Mouse (Mus musculus) G1E (cell line): ENCODE data around the gene Moap1.

Source experiments
- CTCF ChIP-seq: IDR thresholded peaks from 2 replicates; pipeline ENCODE4 v1.5.1; 2012; ENCODE audit warnings: low read depth, low read length, inconsistent platforms, mixed read lengths
- POLR2AphosphoS5 ChIP-seq: IDR thresholded peaks from 2 replicates; pipeline ENCODE4 v1.6.1; 2012; ENCODE audit warnings: low read depth, low read length, inconsistent platforms; ENCODE audit not compliant: insufficient replicate concordance

DNA sequence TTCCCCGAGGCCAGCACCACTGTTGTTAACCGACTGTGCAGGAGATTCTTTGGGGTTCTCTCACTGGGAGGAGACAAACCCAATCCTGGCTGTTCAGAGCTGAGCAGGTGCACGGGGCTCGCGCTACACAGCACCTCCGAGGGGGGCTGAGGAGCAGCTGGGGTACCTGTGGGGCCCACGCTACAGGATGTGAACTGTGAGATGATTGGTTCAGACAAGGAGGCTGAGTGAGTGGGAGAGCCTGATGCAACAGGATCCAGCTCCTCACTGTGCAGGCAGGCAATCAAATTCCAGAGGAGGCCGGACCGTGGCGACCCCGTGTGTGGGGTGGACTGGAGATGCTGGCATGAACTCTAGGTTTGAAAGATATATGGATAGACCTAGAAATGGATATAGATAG is 21.0 kb downstream of the Moap1 start:
- TF ChIP-seq CTCF = no peak
- TF ChIP-seq POLR2AphosphoS5 = no peak
